ENCODE assay signal across 11 mouse cellular contexts in the genomic region with DNA sequence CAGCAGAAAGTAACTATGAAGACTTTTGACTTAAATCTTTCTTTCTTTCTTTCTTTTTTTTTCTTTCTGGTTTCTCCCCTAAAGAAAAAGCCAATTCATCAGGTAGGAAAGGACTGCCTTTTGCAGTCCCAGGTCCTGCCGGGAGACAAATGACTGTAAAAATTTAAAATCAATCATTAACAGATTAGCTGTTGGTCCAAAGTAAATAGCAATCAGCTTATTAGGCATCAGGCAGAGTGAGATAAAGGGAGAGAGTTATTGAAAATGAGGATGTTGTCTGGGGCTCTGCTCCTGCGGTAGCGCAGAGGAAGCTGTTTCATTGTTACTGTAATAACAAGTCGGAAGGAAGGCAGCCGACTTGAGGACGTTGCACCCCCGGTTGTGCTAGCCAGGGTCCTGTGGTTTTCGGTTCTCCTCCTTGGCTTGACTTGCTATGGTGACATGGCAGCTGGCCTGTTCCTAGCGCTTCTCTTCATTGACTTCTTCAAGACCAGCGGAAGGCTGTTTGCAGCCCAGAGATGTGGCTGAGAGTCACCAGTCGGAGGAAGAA.
DNase-seq lines count a peak whose midpoint lies in the region; ATAC-seq and TF ChIP-seq lines count a peak whose summit lies in the region.
"Had no signal": no experiment of that assay in that cellular context is flagged by ENCODE, and none has a peak within 500 bp of the region (broad histone marks: within the 10 kb centered on the region; RNA-seq: fewer than 3 reads in every experiment).

No protein-coding gene starts in this region.

- no peak for TF ChIP-seq POLR2A in lung, adult 2 months (IDR thresholded peaks at IDR 0.05; ENCODE audit: borderline replicate concordance, extremely low read depth, low read depth, low read length)

- TF ChIP-seq CTCF in lung, adult 2 months (IDR thresholded peaks at IDR 0.05; ENCODE audit: insufficient read depth, low read length) = no peak

- peaks cover 12% of the 10 kb centered on the region for H3K4me1 ChIP-seq in lung, adult 2 months (ENCODE audit: control insufficient read depth, insufficient read depth, low read length)
- H3K4me1 ChIP-seq: limb, embryonic 13.5 days had no signal

- ATAC-seq in hematopoietic stem cell, adult 5-6 weeks (replicated peaks in 1 of 2; ENCODE audit: insufficient read depth in 1 of 2, low FRiP score in 2 of 2, low TSS enrichment in 1 of 2, low read depth in 1 of 2, poor library complexity in 2 of 2, severe bottlenecking in 2 of 2) = peak; percentile 93 to 98
- no peak for ATAC-seq in frontal cortex, adult (ENCODE audit: low TSS enrichment)

- WGBS in lung, adult 2 months = 34% methylated on average over 11 of the region's 11 CpGs

- peak; percentile 30 to 48 for DNase-seq in lung, adult 18-20 months
- DNase-seq in lung, adult 2 months = no peak
- peak; percentile 30 for DNase-seq in lung, postnatal 10 days
- DNase-seq in thymus, postnatal 0 days (ENCODE audit: low spot score) = peak; percentile 43
- no peak for DNase-seq in testis, postnatal 14 days (ENCODE audit: low spot score)
- no peak for DNase-seq in frontal cortex, adult 2 months (ENCODE audit: extremely low spot score in 1 of 2, low spot score in 1 of 2)
- DNase-seq: cerebellum, adult 11-12 months had no signal

- no peak overlapping the region for H3K4me3 ChIP-seq in lung, adult 2 months (replicated peaks; ENCODE audit: extremely low read depth, low read depth, low read length)
- H3K4me3 ChIP-seq: limb, embryonic 13.5 days; neural tube, embryonic 15.5 days had no signal

Comparison
In these comparisons a context has a peak if more than half of its experiments do, and no peak if none do; other contexts are left out.
1. DNase-seq: peak in lung, adult 18-20 months (2 of 2), lung, postnatal 10 days (single experiment) and thymus, postnatal 0 days (single experiment); none in lung, adult 2 months (single experiment), testis, postnatal 14 days (single experiment) and frontal cortex, adult 2 months (0 of 2).